Mouse (Mus musculus) spleen, adult 2 months (tissue): ENCODE results near the gene Mfsd12. TPM values are rescaled to one million over a fixed set of nuclear protein-coding genes. Genes with fewer than 3 reads are reported as not detected.

Experiments used
- DNase-seq, 2 experiments: peaks; one replicate each; pipeline versions ENCODE4 v3.0.0 to v3.0.0-alpha.2; 2012 to 2021; ENCODE audit warnings: low spot score in 2 of 2, low read depth in 1 of 2
- H3K27ac ChIP-seq: fragments of 200-500 bp; 2 replicates; pipeline ENCODE4 v1.5.1; 2012; ENCODE audit warnings: low read length, inconsistent platforms; ENCODE audit not compliant: insufficient read depth
- H3K27me3 ChIP-seq: fragments of 200-500 bp; 2 replicates; pipeline ENCODE4 v1.6.1; 2012; ENCODE audit warnings: mild to moderate bottlenecking, moderate library complexity, low read length, inconsistent platforms; ENCODE audit not compliant: control insufficient read depth, insufficient read depth
- H3K36me3 ChIP-seq: fragments of 200-500 bp; 2 replicates; pipeline ENCODE4 v1.6.1; 2012; ENCODE audit warnings: mild to moderate bottlenecking, low read length, inconsistent platforms; ENCODE audit not compliant: control insufficient read depth, insufficient read depth
- H3K4me1 ChIP-seq: fragments of 200-500 bp; 2 replicates; pipeline ENCODE4 v1.6.1; 2011; ENCODE audit warnings: inconsistent platforms; ENCODE audit not compliant: control insufficient read depth, insufficient read depth, insufficient read length
- H3K4me3 ChIP-seq: fragments of 200-500 bp; 2 replicates; pipeline ENCODE4 v1.5.1; 2011; ENCODE audit warnings: mild to moderate bottlenecking, inconsistent platforms; ENCODE audit not compliant: insufficient read depth, insufficient read length; ENCODE audit errors: extremely low read depth
- CTCF ChIP-seq: fragments of 200-500 bp; IDR thresholded peaks from 2 replicates; pipeline ENCODE4 v1.5.1; 2011; ENCODE audit warnings: mild to moderate bottlenecking, inconsistent platforms; ENCODE audit not compliant: insufficient read depth, insufficient read length, insufficient replicate concordance; ENCODE audit errors: extremely low read depth
- POLR2A ChIP-seq: fragments of 200-500 bp; IDR thresholded peaks from 2 replicates; pipeline ENCODE4 v1.6.1; 2011; ENCODE audit warnings: low read depth, low read length, inconsistent platforms
- WGBS: fragments of 180-500 bp; shearing (Covaris S2); methylation state at CpG from one replicate; pipeline ENCODE4 v1.1.7; 2018; 5-methylcytosine and 5-hydroxymethylcytosine counted together
- polyA plus RNA-seq: library from polyadenylated mRNA; depleted of rRNA; stranded (reverse); fragments of >200 nt; gene quantifications from 2 replicates; pipeline ENCODE4 v1.2.3, GENCODE M21; 2012

The Mfsd12 gene
- polyA plus RNA-seq, 1 experiment = 20.2 TPM

- Histone ChIP-seq H3K36me3 (peaks cover 42% of the 10 kb centered on the region), H3K4me1 (peaks cover 9% of the 10 kb centered on the region; the same call in 1 of the 2 replicates), H3K27me3 (no peaks in the 10 kb centered on the region), H3K27ac (no peak overlapping the region), H3K4me3 (no peak overlapping the region)
- WGBS = 95% methylated on average over 23 of the region's 23 CpGs
- no peak for DNase-seq
- TF ChIP-seq POLR2A (no peak), CTCF (no peak)
Observed at GRCm38 (mm10) chr10:81323141-81323775, 34.0 kb upstream of the Mfsd12 start.

- Histone ChIP-seq H3K27ac (no peak overlapping the region), H3K27me3 (no peaks in the 10 kb centered on the region), H3K36me3 (peaks cover 42% of the 10 kb centered on the region), H3K4me3 (no peak overlapping the region), H3K4me1 (peaks cover 14% of the 10 kb centered on the region; the same call in 1 of the 2 replicates)
- no peak for DNase-seq
- WGBS = 96% methylated on average over 18 of the region's 18 CpGs
- no peak for TF ChIP-seq CTCF
- TF ChIP-seq POLR2A = no peak
Observed at GRCm38 (mm10) chr10:81323791-81324530, 33.3 kb upstream of the Mfsd12 start.

GRCm38 (mm10) chr10:81325176-81325575, 32.1 kb upstream of the Mfsd12 start:
- Histone ChIP-seq H3K4me1 (peaks cover 20% of the 10 kb centered on the region; the same call in 1 of the 2 replicates), H3K36me3 (peaks cover 42% of the 10 kb centered on the region), H3K27me3 (no peaks in the 10 kb centered on the region), H3K4me3 (no peak overlapping the region), H3K27ac (no peak overlapping the region)
- 95% methylated on average over 21 of the region's 21 CpGs for WGBS
- no peak for TF ChIP-seq POLR2A
- TF ChIP-seq CTCF = no peak
- no peak for DNase-seq

- no peak for DNase-seq
- H3K4me3 ChIP-seq = no peak overlapping the region
- peaks cover 26% of the 10 kb centered on the region; the same call in 1 of the 2 replicates for H3K4me1 ChIP-seq
- H3K36me3 ChIP-seq = peaks cover 42% of the 10 kb centered on the region
- TF ChIP-seq POLR2A = no peak
- H3K27me3 ChIP-seq = no peaks in the 10 kb centered on the region
- no peak overlapping the region for H3K27ac ChIP-seq
- 94% methylated on average over 18 of the region's 18 CpGs for WGBS
Observed at GRCm38 (mm10) chr10:81325781-81326180, 31.5 kb upstream of the Mfsd12 start.

- no peak for DNase-seq
- H3K36me3 ChIP-seq = peaks cover 42% of the 10 kb centered on the region
- no peaks in the 10 kb centered on the region for H3K27me3 ChIP-seq
- H3K4me3 ChIP-seq = no peak overlapping the region
- TF ChIP-seq POLR2A (no peak), CTCF (no peak)
- H3K27ac ChIP-seq = peak overlapping the region; percentile 39
- peaks cover 25% of the 10 kb centered on the region; the same call in 1 of the 2 replicates for H3K4me1 ChIP-seq
- WGBS = 29% methylated on average over 6 of the region's 6 CpGs
Observed at GRCm38 (mm10) chr10:81326858-81327257, 30.4 kb upstream of the Mfsd12 start.

GRCm38 (mm10) chr10:81327959-81328358, 29.3 kb upstream of the Mfsd12 start:
- H3K36me3 ChIP-seq = peaks cover 41% of the 10 kb centered on the region

GRCm38 (mm10) chr10:81328386-81328785, 28.9 kb upstream of the Mfsd12 start, which contains the start of gene Tbxa2r:
Gene Tbxa2r, plus strand, starts transcription at chr10:81328731.
- peaks cover 37% of the 10 kb centered on the region for H3K36me3 ChIP-seq
- peak in 1 of 2 experiments; percentile 64 for DNase-seq
- H3K4me3 ChIP-seq = peak within 1 kb of the TSS; percentile 50
- no peaks in the 10 kb centered on the region for H3K27me3 ChIP-seq
- H3K4me1 ChIP-seq = peaks cover 24% of the 10 kb centered on the region
- TF ChIP-seq CTCF = peak; percentile 20; the same call in 1 of the 2 replicates
- peak; percentile 46; the same call in 1 of the 2 replicates for TF ChIP-seq POLR2A
- WGBS = 6% methylated on average over 10 of the region's 10 CpGs
- H3K27ac ChIP-seq = peak within 1 kb of the TSS; percentile 86

More at GRCm38 (mm10) chr10:81327959-81328358, 29.3 kb upstream of the Mfsd12 start:
- peak overlapping the region; percentile 86 for H3K27ac ChIP-seq
- TF ChIP-seq POLR2A = no peak
- no peak for TF ChIP-seq CTCF
- H3K4me3 ChIP-seq = no peak overlapping the region
- 45% methylated on average over 2 of the region's 2 CpGs for WGBS
- no peak for DNase-seq
- H3K4me1 ChIP-seq = peaks cover 24% of the 10 kb centered on the region
- no peaks in the 10 kb centered on the region for H3K27me3 ChIP-seq
